Mouse (Mus musculus) induced T-regulatory cell, adult 2 months (primary cell): ENCODE data around the gene Chd4.
A peak's percentile ranks its signal among the peaks of the same experiment; 100 is the strongest.

Experiments used
- DNase-seq: peaks from one replicate; pipeline ENCODE4 v3.0.0-alpha.2; 2012; ENCODE audit warnings: low read depth

Chd4 gene

GRCm38 (mm10) chr6:125142436-125142835, 46.7 kb downstream of the Chd4 start:
- DNase-seq = no peak

DNA sequence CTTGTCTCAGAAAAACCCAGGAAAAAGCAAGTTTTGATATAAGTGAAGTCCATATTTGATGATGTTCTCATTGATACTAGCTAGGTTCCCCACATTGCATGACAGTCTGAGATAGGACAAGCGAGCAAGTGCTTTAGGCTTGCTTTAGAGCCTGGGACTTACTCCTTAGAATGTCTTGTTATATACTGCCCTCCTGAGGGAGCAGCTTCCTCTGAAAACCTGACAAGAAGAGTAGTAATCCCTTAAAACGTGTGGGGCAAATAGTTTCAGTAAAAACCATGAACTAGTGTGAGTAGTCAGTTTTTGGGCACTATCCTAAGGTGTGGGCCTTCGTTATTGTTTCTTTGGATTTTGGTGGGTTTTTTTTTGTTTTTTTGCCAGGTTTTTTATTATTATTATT, 47.3 kb downstream of the Chd4 start:
- DNase-seq = no peak

DNA sequence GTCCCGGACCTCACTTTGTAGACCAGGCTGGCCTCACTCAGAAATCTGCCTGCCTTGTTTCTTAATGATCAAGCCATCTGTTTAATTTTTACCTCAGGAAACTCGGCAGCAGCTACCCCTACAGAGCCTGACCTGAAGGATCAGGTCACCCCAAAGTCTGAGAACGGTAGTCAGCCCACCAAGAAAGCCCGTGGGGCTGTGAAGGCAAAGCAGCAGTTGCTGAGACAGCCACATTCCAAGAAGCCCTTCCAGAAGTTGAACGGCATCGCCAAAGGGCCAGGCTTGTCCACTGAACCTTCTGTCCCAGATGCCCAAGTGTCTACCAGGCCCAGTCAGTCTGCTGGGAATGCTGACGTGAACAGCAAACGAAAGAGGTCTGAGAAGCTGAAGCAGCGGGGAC, 48.1 kb downstream of the Chd4 start:
- no peak for DNase-seq

- DNase-seq = peak; percentile 94
These were observed 49.2 kb downstream of the Chd4 start, which contains the start of gene Iffo1 for GRCm38 (mm10) chr6:125145001-125145400. Gene Iffo1 (plus strand): TSS chr6:125145241.

DNA sequence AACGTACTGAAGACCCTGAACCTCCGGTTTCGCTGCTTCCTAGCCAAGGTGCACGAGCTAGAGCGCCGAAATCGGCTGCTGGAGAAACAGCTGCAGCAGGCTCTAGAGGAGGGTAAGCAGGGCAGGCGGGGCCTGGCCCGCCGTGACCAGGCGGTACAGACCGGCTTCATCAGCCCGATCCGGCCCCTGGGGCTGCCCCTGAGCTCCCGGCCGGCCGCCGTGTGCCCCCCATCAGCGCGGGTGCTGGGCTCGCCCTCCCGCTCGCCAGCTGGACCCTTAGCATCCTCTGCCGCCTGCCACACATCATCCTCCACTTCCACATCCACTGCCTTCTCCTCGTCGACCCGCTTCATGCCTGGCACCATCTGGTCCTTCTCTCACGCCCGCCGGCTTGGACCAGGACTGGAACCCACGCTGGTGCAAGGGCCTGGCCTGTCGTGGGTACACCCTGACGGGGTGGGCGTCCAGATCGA, 49.7 kb downstream of the Chd4 start:
- DNase-seq = no peak

DNA sequence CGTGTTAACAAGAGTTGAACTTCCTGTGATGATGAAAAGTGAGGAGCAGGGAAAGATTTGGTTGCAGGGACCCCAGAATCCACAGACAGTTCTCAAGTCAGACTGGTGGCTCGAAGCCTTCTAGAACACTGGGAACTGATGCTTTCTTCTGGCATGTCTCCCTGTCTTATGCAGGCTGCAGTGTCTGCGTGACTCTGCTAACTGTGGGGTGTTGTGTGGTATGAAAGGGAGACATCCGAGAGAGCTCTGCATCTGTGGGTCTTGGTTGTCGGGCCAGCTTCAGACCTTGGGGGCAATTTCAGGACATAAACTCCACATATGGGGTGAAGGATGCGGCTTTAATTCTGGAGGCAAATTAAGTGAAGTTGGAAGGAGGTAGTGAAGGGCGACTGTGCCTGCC, 50.4 kb downstream of the Chd4 start:
- no peak for DNase-seq

GRCm38 (mm10) chr6:125146797-125147196, 51.0 kb downstream of the Chd4 start:
- no peak for DNase-seq

- DNase-seq = no peak
These were observed 51.5 kb downstream of the Chd4 start for GRCm38 (mm10) chr6:125147329-125147728.

GRCm38 (mm10) chr6:125148251-125148925, 52.6 kb downstream of the Chd4 start:
- DNase-seq = no peak

- DNase-seq = no peak
These were observed 53.3 kb downstream of the Chd4 start for GRCm38 (mm10) chr6:125148926-125149568.

GRCm38 (mm10) chr6:125149569-125149950, 53.8 kb downstream of the Chd4 start:
- DNase-seq = no peak

DNA sequence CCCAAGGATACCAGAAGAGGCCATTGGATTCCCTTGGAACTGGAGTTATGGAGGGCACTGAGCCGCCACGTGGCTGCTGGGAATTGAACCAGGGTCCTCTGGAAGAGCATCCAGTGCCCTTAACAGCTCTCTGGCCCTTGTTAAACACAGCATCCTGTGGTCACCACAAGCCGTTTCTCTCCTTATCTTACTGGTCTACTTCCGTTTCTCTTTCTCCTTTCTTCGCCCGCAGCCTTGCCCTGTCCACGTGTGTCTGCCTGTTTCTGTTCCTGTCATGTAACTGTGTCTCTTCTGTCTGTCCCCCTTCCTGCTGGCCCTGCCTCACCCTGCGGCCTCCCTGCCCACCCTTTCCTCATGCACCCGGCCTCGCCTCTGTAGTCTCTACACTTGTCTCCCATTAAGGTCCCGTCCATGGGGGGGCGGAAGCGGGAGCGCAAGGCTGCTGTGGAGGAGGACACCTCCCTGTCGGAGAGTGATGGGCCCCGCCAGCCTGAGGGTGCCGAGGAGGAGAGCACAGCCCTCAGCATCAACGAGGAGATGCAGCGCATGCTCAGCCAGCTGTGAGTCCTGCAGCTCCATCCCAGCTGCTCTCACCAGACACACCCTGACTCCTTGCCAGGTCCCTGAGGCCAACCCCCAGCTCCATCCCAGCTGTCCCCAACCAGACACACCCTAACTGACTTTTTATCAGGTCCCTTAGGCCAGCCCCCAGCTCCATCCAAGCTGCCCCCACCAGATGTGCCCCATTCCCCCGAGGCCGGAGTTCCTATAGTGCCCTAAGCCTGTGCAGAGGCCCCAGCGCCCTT, 56.6 kb downstream of the Chd4 start:
- no peak for DNase-seq

DNA sequence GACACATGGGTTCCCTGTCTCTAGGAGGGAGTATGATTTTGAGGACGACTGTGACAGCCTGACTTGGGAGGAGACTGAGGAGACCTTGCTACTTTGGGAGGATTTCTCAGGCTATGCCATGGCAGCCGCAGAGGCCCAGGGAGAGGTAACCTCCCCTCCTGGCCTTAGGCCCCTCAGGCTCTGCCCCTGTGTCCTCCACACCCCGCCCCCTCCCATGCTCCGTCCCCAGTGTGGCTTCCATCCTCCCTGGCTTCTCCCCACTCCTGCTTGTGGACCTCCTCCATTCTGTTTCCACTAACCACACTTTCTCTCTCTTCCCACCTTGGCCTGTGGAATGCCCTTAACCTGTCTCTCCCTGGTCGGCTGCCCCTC, 57.2 kb downstream of the Chd4 start:
- no peak for DNase-seq

DNA sequence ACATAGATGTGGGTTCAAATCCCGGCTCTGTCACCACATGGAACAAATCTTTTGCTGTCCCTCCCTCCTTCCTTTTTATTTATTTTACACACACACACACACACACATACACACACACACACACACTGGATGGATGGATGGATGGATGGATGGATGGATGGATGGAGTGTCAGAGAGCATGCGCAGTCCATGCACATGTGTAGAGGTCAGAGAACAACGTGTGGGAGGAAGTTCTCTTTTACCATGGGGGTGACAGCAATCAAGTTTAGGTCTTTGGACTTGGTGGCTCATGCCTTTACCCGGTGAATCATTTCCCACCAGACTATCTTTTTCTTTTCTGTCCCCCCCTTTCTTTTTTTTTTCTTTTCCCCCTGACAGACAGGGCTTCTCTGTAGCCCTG, 57.9 kb downstream of the Chd4 start:
- DNase-seq = no peak

GRCm38 (mm10) chr6:125154550-125154949, 58.8 kb downstream of the Chd4 start:
- DNase-seq = peak; percentile 58

- DNase-seq = no peak
These were observed 59.5 kb downstream of the Chd4 start for GRCm38 (mm10) chr6:125155262-125155661.

DNA sequence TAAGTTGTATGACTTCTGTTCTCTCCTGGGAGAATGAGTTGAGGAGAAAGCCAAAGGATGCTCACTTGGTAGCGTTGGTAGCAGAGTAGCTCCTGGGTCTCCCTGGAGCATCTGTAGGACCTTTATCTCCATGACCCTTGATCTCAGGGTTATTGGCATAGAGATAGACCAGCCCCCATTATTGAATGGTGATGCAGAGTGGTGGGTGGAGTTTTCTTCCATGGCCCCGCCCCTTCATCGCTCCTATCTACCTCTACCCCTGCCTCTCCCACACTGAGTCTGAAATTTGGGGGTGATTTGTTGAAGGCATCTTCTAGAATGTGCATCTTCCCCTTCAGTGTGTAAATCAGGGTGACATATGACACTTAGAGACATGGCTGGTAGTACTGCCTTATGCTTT, 60.7 kb downstream of the Chd4 start:
- no peak for DNase-seq

DNA sequence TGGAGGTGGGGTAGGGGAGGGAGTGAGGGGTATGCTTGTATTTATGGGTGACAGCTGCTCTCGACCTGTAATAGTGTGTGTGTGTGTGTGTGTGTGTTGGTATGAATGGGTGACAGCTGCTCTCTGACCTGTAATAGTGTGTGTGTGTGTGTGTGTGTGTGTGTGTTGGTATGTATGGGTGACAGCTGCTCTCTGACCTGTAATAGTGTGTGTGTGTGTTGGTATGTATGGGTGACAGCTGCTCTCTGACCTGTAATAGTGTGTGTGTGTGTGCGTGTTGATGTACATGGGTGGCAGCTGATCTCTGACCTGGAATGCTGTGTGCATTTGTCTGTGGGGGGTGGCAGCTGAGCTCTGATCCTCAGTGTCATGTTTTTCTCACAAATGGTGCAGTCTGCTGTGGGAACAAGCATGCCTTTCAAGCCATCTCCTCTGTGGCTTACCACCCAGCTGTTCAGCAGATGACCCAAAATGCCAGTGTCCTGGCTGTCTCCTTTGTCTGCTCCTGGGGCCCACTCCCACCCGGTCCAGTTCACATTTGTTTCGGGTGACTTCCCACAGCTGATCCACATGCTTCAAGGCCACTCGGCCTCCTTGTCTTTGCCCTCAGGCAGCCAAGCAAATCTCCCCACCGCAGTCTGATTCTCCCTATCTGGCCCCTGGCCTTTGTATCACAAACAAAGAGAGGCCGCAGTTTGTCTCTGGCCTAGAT, 61.3 kb downstream of the Chd4 start:
- no peak for DNase-seq

DNA sequence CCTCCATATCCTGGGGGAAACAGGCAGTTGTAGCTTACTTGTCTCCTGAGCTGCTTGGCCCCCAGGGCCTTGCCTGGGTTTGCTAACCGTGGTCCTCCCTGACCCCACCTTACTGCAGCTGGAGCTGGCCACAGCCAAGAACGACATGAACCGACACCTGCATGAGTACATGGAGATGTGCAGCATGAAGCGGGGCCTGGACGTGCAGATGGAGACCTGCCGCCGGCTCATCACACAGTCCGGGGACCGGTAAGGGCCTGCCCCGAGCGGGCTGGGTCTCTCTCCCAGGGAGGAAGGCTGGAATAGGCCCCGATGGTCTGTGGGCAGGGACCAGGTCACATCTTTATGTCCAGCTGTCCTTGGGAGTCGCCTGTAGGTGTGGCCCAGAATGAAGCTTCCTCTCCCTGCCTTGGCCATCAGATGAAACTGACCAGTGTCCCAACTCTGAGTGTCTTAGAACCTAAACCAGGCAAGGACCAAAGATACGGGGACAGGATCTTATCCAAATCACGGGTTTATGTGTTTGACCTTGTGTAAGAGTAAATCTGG, 63.2 kb downstream of the Chd4 start:
- DNase-seq = no peak

- no peak for DNase-seq
These were observed 64.2 kb downstream of the Chd4 start for GRCm38 (mm10) chr6:125159773-125160557.

- DNase-seq = peak; percentile 30
These were observed 64.7 kb downstream of the Chd4 start for GRCm38 (mm10) chr6:125160558-125160853.
